Mouse (Mus musculus): ENCODE measurements around the gene Etl4. TPM values are rescaled to one million over a fixed set of nuclear protein-coding genes. Genes with fewer than 3 reads are reported as not detected.
A peak's percentile ranks its signal among the peaks of the same experiment; 100 is the strongest.

Gene Etl4
- polyA plus RNA-seq, 2 experiments, result 2.2 to 2.3 TPM

DNA sequence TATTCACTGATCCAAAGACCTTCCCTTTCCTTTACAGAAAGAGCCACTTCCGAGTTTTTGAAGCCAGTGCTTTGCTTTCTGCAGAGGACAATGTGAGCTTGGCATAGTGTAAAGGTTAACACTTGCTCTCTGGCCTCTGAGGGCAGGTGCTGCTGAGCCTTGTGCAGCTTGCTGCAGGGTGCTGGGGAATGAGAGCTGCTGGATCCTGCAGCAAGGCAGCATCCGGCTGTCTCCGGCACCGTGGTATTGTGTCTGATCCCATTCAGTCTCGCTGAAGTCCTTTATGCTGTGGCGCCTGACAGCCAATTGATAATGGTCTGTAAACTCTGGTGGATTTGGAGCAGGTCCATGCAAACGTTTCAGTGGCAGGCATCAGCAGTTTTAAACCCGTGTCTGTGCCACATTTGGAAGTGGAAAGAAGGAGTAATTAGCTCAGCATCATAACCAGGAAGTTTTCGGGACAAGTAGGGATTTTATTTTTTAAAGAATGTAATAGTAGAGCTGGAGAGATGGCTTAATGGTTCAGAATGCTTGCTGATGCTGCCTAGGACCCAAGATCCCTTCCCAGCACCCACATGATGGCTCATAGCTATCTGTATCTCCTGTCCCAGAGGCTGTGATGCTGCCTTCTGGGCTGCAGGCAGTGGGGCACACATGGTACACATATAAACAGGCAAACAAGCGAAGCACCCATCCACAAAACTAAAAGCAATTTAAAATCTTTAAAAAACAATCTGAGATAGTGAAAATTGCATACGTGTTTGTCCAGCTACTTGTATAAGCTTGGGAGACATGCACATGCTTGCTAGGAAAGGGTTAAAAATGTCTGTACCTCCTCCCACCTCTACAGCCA is 637.1 kb downstream of the Etl4 start:
- Histone ChIP-seq H3K4me2 (ENCODE audit: low read depth) (peak overlapping the region; percentile 41), H3K9ac (replicated peaks) (no peak overlapping the region), H3K4me1 (replicated peaks; ENCODE audit: control insufficient read depth in 2 of 2, insufficient read depth in 2 of 2, low read length in 1 of 2) (no peaks in the 10 kb centered on the region; a peak in 2 of 4 replicates), H3K27ac (no peak overlapping the region), H3K9me3 (ENCODE audit: control insufficient read depth, low read length) (no peaks in the 10 kb centered on the region), H3K4me3 (ENCODE audit: insufficient read depth in 1 of 2, low read depth in 2 of 2, low read length in 2 of 2) (peak overlapping the region in 1 of 2 experiments; percentile 14; a peak in 1 of 4 replicates), H3K36me3 (replicated peaks; ENCODE audit: control insufficient read depth, insufficient read depth, low read depth) (no peaks in the 10 kb centered on the region), H3K27me3 (ENCODE audit: control insufficient read depth, insufficient read depth, low read length) (no peaks in the 10 kb centered on the region)
- 28% methylated on average over 11 of the region's 11 CpGs for WGBS (ENCODE audit: insufficient replicate concordance)
- no peak for DNase-seq (ENCODE audit: low read depth in 3 of 3, low spot score in 3 of 3)
- ATAC-seq (ENCODE audit: insufficient read depth), result no peak
- TF ChIP-seq EP300 (IDR thresholded peaks at IDR 0.05; ENCODE audit: low read depth), result no peak
- TF ChIP-seq CTCF (IDR thresholded peaks at IDR 0.05; ENCODE audit: low read depth), result no peak

DNA sequence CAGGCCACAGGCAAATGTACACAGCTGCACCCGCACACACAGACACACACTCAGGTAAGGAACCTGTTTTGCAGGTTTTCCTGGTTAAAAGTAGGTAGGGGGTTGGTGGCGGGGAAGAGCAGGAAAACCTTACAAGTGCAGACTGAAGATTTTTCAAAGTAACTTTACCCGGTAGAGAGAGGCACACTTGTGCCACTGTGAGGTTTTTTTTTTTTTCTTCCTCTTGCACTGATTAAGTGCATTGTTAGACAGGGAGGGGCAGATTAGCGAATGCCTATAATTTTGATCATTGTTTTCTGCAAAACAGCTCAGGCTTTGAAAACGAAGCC is 637.7 kb downstream of the Etl4 start:
- no peak for ATAC-seq (ENCODE audit: insufficient read depth)
- Histone ChIP-seq H3K36me3 (replicated peaks; ENCODE audit: control insufficient read depth, insufficient read depth, low read depth) (no peaks in the 10 kb centered on the region), H3K27ac (no peak overlapping the region), H3K27me3 (ENCODE audit: control insufficient read depth, insufficient read depth, low read length) (no peaks in the 10 kb centered on the region), H3K4me1 (replicated peaks; ENCODE audit: control insufficient read depth in 2 of 2, insufficient read depth in 2 of 2, low read length in 1 of 2) (no peaks in the 10 kb centered on the region; a peak in 2 of 4 replicates), H3K9me3 (ENCODE audit: control insufficient read depth, low read length) (no peaks in the 10 kb centered on the region), H3K9ac (replicated peaks) (no peak overlapping the region), H3K4me2 (ENCODE audit: low read depth) (peak overlapping the region; percentile 41), H3K4me3 (ENCODE audit: insufficient read depth in 1 of 2, low read depth in 2 of 2, low read length in 2 of 2) (peak overlapping the region in 1 of 2 experiments; percentile 14; a peak in 2 of 4 replicates)
- DNase-seq (ENCODE audit: low read depth in 3 of 3, low spot score in 3 of 3), result no peak
- 19% methylated on average over 5 of the region's 5 CpGs for WGBS (ENCODE audit: insufficient replicate concordance)
- TF ChIP-seq EP300 (IDR thresholded peaks at IDR 0.05; ENCODE audit: low read depth), result no peak
- no peak for TF ChIP-seq CTCF (IDR thresholded peaks at IDR 0.05; ENCODE audit: low read depth)

DNA sequence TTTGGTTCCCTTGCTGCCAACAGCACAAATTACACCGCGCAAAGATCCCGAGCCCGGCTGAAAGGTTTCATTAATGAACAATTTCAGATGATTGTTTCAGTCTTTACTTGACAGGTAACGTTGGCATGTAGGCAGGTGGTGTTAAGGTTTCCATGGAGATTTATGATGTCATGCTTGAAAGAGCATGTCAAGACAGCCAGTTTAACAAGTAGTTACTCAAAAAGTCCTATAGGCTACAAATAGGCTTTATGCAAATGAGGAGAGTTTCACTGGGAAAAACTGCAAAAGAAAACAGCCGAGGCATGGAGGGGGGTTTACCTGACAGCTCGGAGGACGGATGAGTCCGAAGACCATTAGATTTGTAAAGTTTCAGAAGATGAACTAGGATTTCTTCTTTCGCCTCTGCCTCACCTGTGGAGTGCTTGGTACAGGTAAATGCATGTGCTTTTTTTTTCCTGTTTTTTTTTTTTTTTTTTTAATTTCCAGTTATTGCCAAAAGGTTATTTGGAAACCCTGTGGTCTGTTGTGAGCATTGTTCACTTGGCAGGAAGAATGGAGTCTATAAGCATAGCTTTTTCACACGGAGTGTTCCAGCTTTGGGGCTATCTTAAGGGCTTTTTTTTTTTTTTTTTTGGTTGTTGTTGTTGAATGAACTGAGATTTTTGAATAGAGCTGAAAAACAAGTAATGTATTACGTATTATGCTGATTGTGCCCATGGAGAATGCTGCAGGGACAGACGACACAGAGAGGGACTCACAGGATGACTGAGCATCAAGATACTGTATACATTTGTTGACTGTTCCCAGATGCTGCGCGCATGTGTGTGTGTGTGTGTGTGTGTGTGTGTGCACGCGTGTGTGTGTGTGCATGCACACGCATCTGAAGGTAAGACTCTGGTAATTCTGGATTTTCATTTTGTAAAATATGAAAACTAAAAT is 638.4 kb downstream of the Etl4 start:
- H3K27me3 ChIP-seq (ENCODE audit: control insufficient read depth, insufficient read depth, low read length), result no peaks in the 10 kb centered on the region
- WGBS (ENCODE audit: insufficient replicate concordance), result 40% methylated on average over 18 of the region's 18 CpGs
- TF ChIP-seq CTCF (IDR thresholded peaks at IDR 0.05; ENCODE audit: low read depth), result no peak
- TF ChIP-seq EP300 (IDR thresholded peaks at IDR 0.05; ENCODE audit: low read depth), result no peak
- peak overlapping the region in 1 of 2 experiments; percentile 14; a peak in 1 of 4 replicates for H3K4me3 ChIP-seq (ENCODE audit: insufficient read depth in 1 of 2, low read depth in 2 of 2, low read length in 2 of 2)
- no peak for ATAC-seq (ENCODE audit: insufficient read depth)
- H3K27ac ChIP-seq, result no peak overlapping the region
- no peak overlapping the region for H3K9ac ChIP-seq (replicated peaks)
- peak overlapping the region; percentile 41 for H3K4me2 ChIP-seq (ENCODE audit: low read depth)
- H3K36me3 ChIP-seq (replicated peaks; ENCODE audit: control insufficient read depth, insufficient read depth, low read depth), result no peaks in the 10 kb centered on the region
- no peaks in the 10 kb centered on the region; a peak in 2 of 4 replicates for H3K4me1 ChIP-seq (replicated peaks; ENCODE audit: control insufficient read depth in 2 of 2, insufficient read depth in 2 of 2, low read length in 1 of 2)
- H3K9me3 ChIP-seq (ENCODE audit: control insufficient read depth, low read length), result no peaks in the 10 kb centered on the region
- no peak for DNase-seq (ENCODE audit: low read depth in 3 of 3, low spot score in 3 of 3)

DNA sequence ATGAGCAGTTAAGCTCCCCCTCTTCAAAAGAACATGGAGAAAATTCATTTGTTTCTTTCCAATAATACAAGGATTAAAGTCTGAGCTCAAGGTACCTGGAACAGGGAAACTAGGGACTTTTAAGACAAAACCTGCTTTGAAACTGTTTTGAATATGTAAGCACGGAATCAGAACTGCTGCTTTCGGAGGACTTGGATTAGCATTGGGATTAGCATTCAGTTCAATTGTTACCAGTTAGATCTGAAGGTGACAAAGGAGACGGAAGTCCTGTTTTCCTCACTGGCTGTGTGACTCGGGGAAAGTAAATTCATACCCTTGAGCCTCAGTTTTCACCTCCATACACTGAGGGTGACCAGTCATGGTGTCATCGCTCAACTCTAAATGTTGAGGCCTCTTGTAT is 639.5 kb downstream of the Etl4 start:
- Histone ChIP-seq H3K27me3 (ENCODE audit: control insufficient read depth, insufficient read depth, low read length) (no peaks in the 10 kb centered on the region), H3K4me1 (replicated peaks; ENCODE audit: control insufficient read depth in 2 of 2, insufficient read depth in 2 of 2, low read length in 1 of 2) (no peaks in the 10 kb centered on the region; a peak in 2 of 4 replicates), H3K36me3 (replicated peaks; ENCODE audit: control insufficient read depth, insufficient read depth, low read depth) (no peaks in the 10 kb centered on the region), H3K4me3 (ENCODE audit: insufficient read depth in 1 of 2, low read depth in 2 of 2, low read length in 2 of 2) (no peak overlapping the region), H3K9ac (replicated peaks) (no peak overlapping the region), H3K4me2 (ENCODE audit: low read depth) (no peak overlapping the region), H3K9me3 (ENCODE audit: control insufficient read depth, low read length) (no peaks in the 10 kb centered on the region), H3K27ac (no peak overlapping the region)
- ATAC-seq (ENCODE audit: insufficient read depth) (no peak), DNase-seq (ENCODE audit: low read depth in 3 of 3, low spot score in 3 of 3) (no peak)
- TF ChIP-seq CTCF (IDR thresholded peaks at IDR 0.05; ENCODE audit: low read depth), result no peak
- TF ChIP-seq EP300 (IDR thresholded peaks at IDR 0.05; ENCODE audit: low read depth), result no peak
- WGBS (ENCODE audit: insufficient replicate concordance), result 55% methylated on average over 5 of the region's 5 CpGs

DNA sequence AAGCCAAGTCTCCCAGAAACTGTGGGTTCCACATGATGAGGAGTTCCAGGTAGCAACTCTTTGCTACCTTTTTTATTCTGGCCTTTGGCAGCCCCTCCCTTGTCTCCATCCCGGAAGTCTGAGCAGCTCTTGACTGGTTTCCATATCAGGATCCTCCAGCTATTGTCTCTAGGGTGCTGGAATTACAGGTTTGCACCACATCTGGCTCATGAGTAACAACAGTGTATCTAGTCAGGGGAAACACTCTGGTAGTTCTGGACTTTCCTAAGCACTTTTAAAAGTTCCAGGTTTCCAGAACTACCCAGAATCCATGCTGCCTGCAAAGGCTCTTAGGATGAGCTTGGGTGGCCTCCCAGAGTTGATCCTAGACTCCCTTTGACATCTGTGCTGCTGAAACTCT is 640.4 kb downstream of the Etl4 start:
- Histone ChIP-seq H3K9ac (replicated peaks) (no peak overlapping the region), H3K27me3 (ENCODE audit: control insufficient read depth, insufficient read depth, low read length) (no peaks in the 10 kb centered on the region), H3K4me2 (ENCODE audit: low read depth) (no peak overlapping the region), H3K4me1 (replicated peaks; ENCODE audit: control insufficient read depth in 2 of 2, insufficient read depth in 2 of 2, low read length in 1 of 2) (no peaks in the 10 kb centered on the region; a peak in 2 of 4 replicates), H3K36me3 (replicated peaks; ENCODE audit: control insufficient read depth, insufficient read depth, low read depth) (no peaks in the 10 kb centered on the region), H3K9me3 (ENCODE audit: control insufficient read depth, low read length) (no peaks in the 10 kb centered on the region), H3K27ac (no peak overlapping the region), H3K4me3 (ENCODE audit: insufficient read depth in 1 of 2, low read depth in 2 of 2, low read length in 2 of 2) (no peak overlapping the region)
- TF ChIP-seq EP300 (IDR thresholded peaks at IDR 0.05; ENCODE audit: low read depth) (no peak), CTCF (IDR thresholded peaks at IDR 0.05; ENCODE audit: low read depth) (no peak)
- DNase-seq (ENCODE audit: low read depth in 3 of 3, low spot score in 3 of 3), result no peak
- no peak for ATAC-seq (ENCODE audit: insufficient read depth)
- 23% methylated on average over 1 of the region's 1 CpGs for WGBS (ENCODE audit: insufficient replicate concordance)

All from liver, embryonic 14.5 days (tissue).